Mouse (Mus musculus) ES-CJ7 (cell line): ENCODE results near the gene Cnot1.

Source experiments
- DNase-seq: peaks from one replicate; pipeline ENCODE4 v3.0.0; 2011; ENCODE audit warnings: low read depth, low spot score

Gene Cnot1

GRCm38 (mm10) chr8:95690929-95691541, 116.2 kb downstream of the Cnot1 start:
- peak; percentile 66 for DNase-seq

- no peak for DNase-seq
Measured at GRCm38 (mm10) chr8:95688073-95688672, 119.1 kb downstream of the Cnot1 start.

GRCm38 (mm10) chr8:95678024-95678611, 129.1 kb downstream of the Cnot1 start:
- peak; percentile 79 for DNase-seq

GRCm38 (mm10) chr8:95677591-95678023, 129.7 kb downstream of the Cnot1 start:
- DNase-seq = no peak

- peak; percentile 69 for DNase-seq
Measured at GRCm38 (mm10) chr8:95676631-95677030, 130.6 kb downstream of the Cnot1 start, which contains the start of gene Ndrg4. Gene Ndrg4, plus strand, starts transcription at chr8:95676980.

GRCm38 (mm10) chr8:95672811-95673210, 134.5 kb downstream of the Cnot1 start:
- DNase-seq = no peak

GRCm38 (mm10) chr8:95671861-95672260, 135.4 kb downstream of the Cnot1 start:
- DNase-seq = no peak

- no peak for DNase-seq
Measured at GRCm38 (mm10) chr8:95669967-95670366, 137.3 kb downstream of the Cnot1 start.
